Mouse (Mus musculus) neutrophil, adult 5-6 weeks (primary cell): ENCODE measurements around the gene Armc12. TPM values are rescaled to one million over a fixed set of nuclear protein-coding genes. Genes with fewer than 3 reads are reported as not detected.

Source experiments
- ATAC-seq: fragments of 151-379, 151-347 bp; 2 replicates; pipeline ENCODE4 v1.8.0; 2017; ENCODE audit warnings: mild to moderate bottlenecking, moderate TSS enrichment; ENCODE audit not compliant: insufficient number of reproducible peaks, poor library complexity, low FRiP score, severe bottlenecking; ENCODE audit errors: extremely low read depth
- total RNA-seq: library from RNA; stranded (forward); fragments of 200-1000 nt; gene quantifications from 2 replicates; pipeline ENCODE4 v1.2.3, GENCODE M21; 2017

Armc12 gene
- total RNA-seq, 1 experiment from 2014 or later, result not detected

- no peak for ATAC-seq
These were observed 18.7 kb upstream of the Armc12 start for GRCm38 (mm10) chr17:28511616-28512541.

- ATAC-seq, result no peak
These were observed 17.9 kb upstream of the Armc12 start for GRCm38 (mm10) chr17:28512696-28513095.

- ATAC-seq, result no peak
These were observed 17.3 kb upstream of the Armc12 start for GRCm38 (mm10) chr17:28513337-28513736.

- peak; percentile 22; the same call in 1 of the 2 replicates for ATAC-seq
These were observed 16.8 kb upstream of the Armc12 start for GRCm38 (mm10) chr17:28513844-28514243.

GRCm38 (mm10) chr17:28514555-28514954, 16.1 kb upstream of the Armc12 start:
- no peak for ATAC-seq

- peak; percentile 29; the same call in 1 of the 2 replicates for ATAC-seq
These were observed 14.9 kb upstream of the Armc12 start for GRCm38 (mm10) chr17:28515431-28516341.

- no peak for ATAC-seq
These were observed 13.7 kb upstream of the Armc12 start for GRCm38 (mm10) chr17:28516881-28517280.

- no peak for ATAC-seq
These were observed 13.1 kb upstream of the Armc12 start, which contains the start of gene Fkbp5 for GRCm38 (mm10) chr17:28517441-28517955. TSS of gene Fkbp5 (minus strand) at chr17:28517527.

GRCm38 (mm10) chr17:28517956-28518614, 12.5 kb upstream of the Armc12 start:
- peak; percentile 25; the same call in 1 of the 2 replicates for ATAC-seq

- ATAC-seq, result no peak
These were observed 12.0 kb upstream of the Armc12 start for GRCm38 (mm10) chr17:28518615-28519071.

GRCm38 (mm10) chr17:28519827-28520226, 10.8 kb upstream of the Armc12 start:
- no peak for ATAC-seq

- ATAC-seq, result no peak
These were observed 10.0 kb upstream of the Armc12 start for GRCm38 (mm10) chr17:28520561-28520960.

GRCm38 (mm10) chr17:28521071-28521726, 9.4 kb upstream of the Armc12 start:
- no peak for ATAC-seq

- ATAC-seq, result no peak
These were observed 8.7 kb upstream of the Armc12 start for GRCm38 (mm10) chr17:28521920-28522319.

- ATAC-seq, result peak; percentile 78
These were observed 7.8 kb upstream of the Armc12 start for GRCm38 (mm10) chr17:28522623-28523354.

GRCm38 (mm10) chr17:28523355-28524008, 7.1 kb upstream of the Armc12 start:
- no peak for ATAC-seq
